Mouse (Mus musculus): Measurements from ENCODE around the gene Cd5l. TPM values are rescaled to one million over a fixed set of nuclear protein-coding genes. Genes with fewer than 3 reads are reported as not detected.
"Not testable (repeated sequence)": the region's sequence is repeated elsewhere in the genome, so short reads cannot be mapped to it uniquely, and the experiment has no call there.

Gene Cd5l
- 0.11 and 0.26 TPM in 2 replicates for polyA plus RNA-seq (2014; fragmentation: Nextera tagmentation; extraction: Ambion mirVana)

- H3K4me2 ChIP-seq (replicated peaks; ENCODE audit: low read depth, low read length) = no peak within 1 kb of the TSS
- no peaks in the 10 kb centered on the region for H3K36me3 ChIP-seq (ENCODE audit: control insufficient read depth, insufficient read depth, low read length)
- no peak for ATAC-seq (ENCODE audit: low FRiP score)
- DNase-seq (ENCODE audit: low spot score) = no peak
- H3K9ac ChIP-seq (ENCODE audit: low read depth, low read length) = no peak within 1 kb of the TSS
- no peaks in the 10 kb centered on the region for H3K4me1 ChIP-seq (replicated peaks; ENCODE audit: control insufficient read depth, insufficient read depth, low read length)
- no peaks in the 10 kb centered on the region for H3K9me3 ChIP-seq (ENCODE audit: control insufficient read depth, low read length)
- no peak within 1 kb of the TSS for H3K4me3 ChIP-seq (ENCODE audit: low read depth, low read length)
- no peaks in the 10 kb centered on the region for H3K27me3 ChIP-seq (ENCODE audit: control insufficient read depth, insufficient read depth, low read length)
- no peak within 1 kb of the TSS for H3K27ac ChIP-seq (ENCODE audit: low read depth, low read length)
These were observed at the start of gene Cd5l for GRCm38 (mm10) chr3:87357581-87357980. Gene Cd5l, plus strand, starts transcription at chr3:87357881.

GRCm38 (mm10) chr3:87309922-87310321 lies 47.8 kb upstream of the Cd5l start:
- Histone ChIP-seq H3K4me2 (replicated peaks; ENCODE audit: low read depth, low read length) (no peak overlapping the region), H3K9ac (ENCODE audit: low read depth, low read length) (no peak overlapping the region), H3K27ac (ENCODE audit: low read depth, low read length) (no peak overlapping the region), H3K4me3 (ENCODE audit: low read depth, low read length) (no peak overlapping the region), H3K9me3 (ENCODE audit: control insufficient read depth, low read length) (no peaks in the 10 kb centered on the region), H3K27me3 (ENCODE audit: control insufficient read depth, insufficient read depth, low read length) (no peaks in the 10 kb centered on the region), H3K36me3 (ENCODE audit: control insufficient read depth, insufficient read depth, low read length) (no peaks in the 10 kb centered on the region), H3K4me1 (replicated peaks; ENCODE audit: control insufficient read depth, insufficient read depth, low read length) (no peaks in the 10 kb centered on the region)
- WGBS = 88% methylated on average over 2 of the region's 2 CpGs
- ATAC-seq (ENCODE audit: low FRiP score) (no peak), DNase-seq (ENCODE audit: low spot score) (no peak)

- ATAC-seq (ENCODE audit: low FRiP score) (no peak), DNase-seq (ENCODE audit: low spot score) (peak; percentile 2)
- H3K4me1 ChIP-seq (replicated peaks; ENCODE audit: control insufficient read depth, insufficient read depth, low read length) = no peaks in the 10 kb centered on the region
- H3K9ac ChIP-seq (ENCODE audit: low read depth, low read length) = no peak overlapping the region
- H3K27me3 ChIP-seq (ENCODE audit: control insufficient read depth, insufficient read depth, low read length) = no peaks in the 10 kb centered on the region
- H3K27ac ChIP-seq (ENCODE audit: low read depth, low read length) = no peak overlapping the region
- WGBS = 61% methylated on average over 4 of the region's 4 CpGs
- no peak overlapping the region for H3K4me3 ChIP-seq (ENCODE audit: low read depth, low read length)
- H3K4me2 ChIP-seq (replicated peaks; ENCODE audit: low read depth, low read length) = no peak overlapping the region
- no peaks in the 10 kb centered on the region for H3K9me3 ChIP-seq (ENCODE audit: control insufficient read depth, low read length)
- H3K36me3 ChIP-seq (ENCODE audit: control insufficient read depth, insufficient read depth, low read length) = no peaks in the 10 kb centered on the region
These were observed 35.1 kb upstream of the Cd5l start for GRCm38 (mm10) chr3:87322557-87322956.

- H3K9ac ChIP-seq (ENCODE audit: low read depth, low read length) = no peak overlapping the region
- WGBS = 14% methylated on average over 3 of the region's 3 CpGs
- no peaks in the 10 kb centered on the region for H3K4me1 ChIP-seq (replicated peaks; ENCODE audit: control insufficient read depth, insufficient read depth, low read length)
- H3K9me3 ChIP-seq (ENCODE audit: control insufficient read depth, low read length) = no peaks in the 10 kb centered on the region
- no peak overlapping the region for H3K27ac ChIP-seq (ENCODE audit: low read depth, low read length)
- H3K27me3 ChIP-seq (ENCODE audit: control insufficient read depth, insufficient read depth, low read length) = no peaks in the 10 kb centered on the region
- peak; percentile 32 for DNase-seq (ENCODE audit: low spot score)
- H3K36me3 ChIP-seq (ENCODE audit: control insufficient read depth, insufficient read depth, low read length) = no peaks in the 10 kb centered on the region
- H3K4me3 ChIP-seq (ENCODE audit: low read depth, low read length) = no peak overlapping the region
- no peak overlapping the region for H3K4me2 ChIP-seq (replicated peaks; ENCODE audit: low read depth, low read length)
- ATAC-seq (ENCODE audit: low FRiP score) = no peak
These were observed 33.9 kb upstream of the Cd5l start for GRCm38 (mm10) chr3:87323778-87324177.

GRCm38 (mm10) chr3:87337899-87338298 lies 19.8 kb upstream of the Cd5l start:
- WGBS = 91% methylated on average over 5 of the region's 5 CpGs
- Histone ChIP-seq H3K27me3 (ENCODE audit: control insufficient read depth, insufficient read depth, low read length) (no peaks in the 10 kb centered on the region), H3K4me1 (replicated peaks; ENCODE audit: control insufficient read depth, insufficient read depth, low read length) (no peaks in the 10 kb centered on the region), H3K9me3 (ENCODE audit: control insufficient read depth, low read length) (no peaks in the 10 kb centered on the region), H3K4me3 (ENCODE audit: low read depth, low read length) (no peak overlapping the region), H3K9ac (ENCODE audit: low read depth, low read length) (no peak overlapping the region), H3K36me3 (ENCODE audit: control insufficient read depth, insufficient read depth, low read length) (no peaks in the 10 kb centered on the region), H3K4me2 (replicated peaks; ENCODE audit: low read depth, low read length) (no peak overlapping the region), H3K27ac (ENCODE audit: low read depth, low read length) (no peak overlapping the region)
- ATAC-seq (ENCODE audit: low FRiP score) (no peak), DNase-seq (ENCODE audit: low spot score) (no peak)

GRCm38 (mm10) chr3:87350992-87351391 lies 6.7 kb upstream of the Cd5l start:
- ATAC-seq (ENCODE audit: low FRiP score); H3K4me1 ChIP-seq (replicated peaks; ENCODE audit: control insufficient read depth, insufficient read depth, low read length); H3K4me2 ChIP-seq (replicated peaks; ENCODE audit: low read depth, low read length); H3K9ac ChIP-seq (ENCODE audit: low read depth, low read length); H3K4me3 ChIP-seq (ENCODE audit: low read depth, low read length); DNase-seq (ENCODE audit: low spot score); H3K9me3 ChIP-seq (ENCODE audit: control insufficient read depth, low read length); H3K36me3 ChIP-seq (ENCODE audit: control insufficient read depth, insufficient read depth, low read length); H3K27ac ChIP-seq (ENCODE audit: low read depth, low read length); H3K27me3 ChIP-seq (ENCODE audit: control insufficient read depth, insufficient read depth, low read length): not testable (repeated sequence)
- 85% methylated on average over 2 of the region's 2 CpGs for WGBS

- H3K9ac ChIP-seq (ENCODE audit: low read depth, low read length) = no peak overlapping the region
These were observed 1.5 kb downstream of the Cd5l start for GRCm38 (mm10) chr3:87359215-87359614.

GRCm38 (mm10) chr3:87360466-87360865 lies 2.8 kb downstream of the Cd5l start:
- no peak overlapping the region for H3K27ac ChIP-seq (ENCODE audit: low read depth, low read length)
- H3K4me1 ChIP-seq (replicated peaks; ENCODE audit: control insufficient read depth, insufficient read depth, low read length) = no peaks in the 10 kb centered on the region
- ATAC-seq (ENCODE audit: low FRiP score) (no peak), DNase-seq (ENCODE audit: low spot score) (no peak)
- no peaks in the 10 kb centered on the region for H3K36me3 ChIP-seq (ENCODE audit: control insufficient read depth, insufficient read depth, low read length)
- no peaks in the 10 kb centered on the region for H3K9me3 ChIP-seq (ENCODE audit: control insufficient read depth, low read length)
- 89% methylated on average over 6 of the region's 6 CpGs for WGBS
- H3K9ac ChIP-seq (ENCODE audit: low read depth, low read length) = no peak overlapping the region
- no peak overlapping the region for H3K4me3 ChIP-seq (ENCODE audit: low read depth, low read length)
- H3K27me3 ChIP-seq (ENCODE audit: control insufficient read depth, insufficient read depth, low read length) = no peaks in the 10 kb centered on the region
- no peak overlapping the region for H3K4me2 ChIP-seq (replicated peaks; ENCODE audit: low read depth, low read length)

More at GRCm38 (mm10) chr3:87359215-87359614, 1.5 kb downstream of the Cd5l start:
- DNase-seq (ENCODE audit: low spot score) (no peak), ATAC-seq (ENCODE audit: low FRiP score) (no peak)
- no peaks in the 10 kb centered on the region for H3K9me3 ChIP-seq (ENCODE audit: control insufficient read depth, low read length)
- H3K27me3 ChIP-seq (ENCODE audit: control insufficient read depth, insufficient read depth, low read length) = no peaks in the 10 kb centered on the region
- H3K27ac ChIP-seq (ENCODE audit: low read depth, low read length) = no peak overlapping the region
- no peaks in the 10 kb centered on the region for H3K36me3 ChIP-seq (ENCODE audit: control insufficient read depth, insufficient read depth, low read length)
- no peak overlapping the region for H3K4me3 ChIP-seq (ENCODE audit: low read depth, low read length)
- H3K4me2 ChIP-seq (replicated peaks; ENCODE audit: low read depth, low read length) = no peak overlapping the region
- no peaks in the 10 kb centered on the region for H3K4me1 ChIP-seq (replicated peaks; ENCODE audit: control insufficient read depth, insufficient read depth, low read length)

GRCm38 (mm10) chr3:87365691-87366090 lies 8.0 kb downstream of the Cd5l start:
- ATAC-seq (ENCODE audit: low FRiP score) (no peak), DNase-seq (ENCODE audit: low spot score) (no peak)
- Histone ChIP-seq H3K9ac (ENCODE audit: low read depth, low read length) (no peak overlapping the region), H3K27me3 (ENCODE audit: control insufficient read depth, insufficient read depth, low read length) (no peaks in the 10 kb centered on the region), H3K4me1 (replicated peaks; ENCODE audit: control insufficient read depth, insufficient read depth, low read length) (no peaks in the 10 kb centered on the region), H3K27ac (ENCODE audit: low read depth, low read length) (no peak overlapping the region), H3K4me3 (ENCODE audit: low read depth, low read length) (no peak overlapping the region), H3K36me3 (ENCODE audit: control insufficient read depth, insufficient read depth, low read length) (no peaks in the 10 kb centered on the region), H3K9me3 (ENCODE audit: control insufficient read depth, low read length) (no peaks in the 10 kb centered on the region), H3K4me2 (replicated peaks; ENCODE audit: low read depth, low read length) (no peak overlapping the region)
- 92% methylated on average over 14 of the region's 14 CpGs for WGBS
